27 mouse cellular contexts compared by ENCODE assay signal in the genomic region with DNA sequence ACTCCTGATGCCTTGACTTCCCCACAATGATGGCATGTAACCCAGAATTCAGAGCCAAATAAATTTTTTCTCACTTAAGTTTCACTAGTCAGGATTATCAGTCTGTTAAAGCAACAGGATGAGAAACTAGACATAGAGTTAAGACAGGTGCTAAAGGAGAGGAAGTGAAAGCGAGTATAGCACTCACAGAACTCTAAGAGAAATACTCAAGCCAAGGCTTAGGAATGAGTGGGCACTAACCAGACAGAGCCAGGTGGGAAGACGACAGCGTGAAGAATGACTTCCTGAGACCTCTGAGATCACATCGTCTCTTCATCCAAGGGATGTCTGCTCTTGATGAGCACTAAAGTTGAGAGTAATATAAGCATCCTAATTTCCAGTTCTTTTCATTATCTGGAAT.
"Had no signal": no experiment of that assay in that cellular context is flagged by ENCODE, and none has a peak within 500 bp of the region (broad histone marks: within the 10 kb centered on the region; RNA-seq: fewer than 3 reads in every experiment).

No protein-coding gene starts in this region.

- H3K9ac ChIP-seq: embryonic facial prominence, embryonic 12.5 days; embryonic facial prominence, embryonic 13.5 days; embryonic facial prominence, embryonic 15.5 days; forebrain, embryonic 12.5 days; forebrain, embryonic 13.5 days; forebrain, embryonic 15.5 days; forebrain, postnatal 0 days had no signal

- H3K4me2 ChIP-seq: embryonic facial prominence, embryonic 12.5 days; embryonic facial prominence, embryonic 13.5 days; embryonic facial prominence, embryonic 15.5 days; forebrain, embryonic 12.5 days; forebrain, embryonic 13.5 days; forebrain, embryonic 15.5 days had no signal

- ATAC-seq: forebrain, embryonic 13.5 days; forebrain, embryonic 14.5 days; forebrain, embryonic 15.5 days; forebrain, embryonic 16.5 days; forebrain, postnatal 0 days had no signal

- DNase-seq: cerebellum, adult 9-10 months; cerebellum, adult 9-11 months; cerebellum, postnatal 10 days; cerebellum, postnatal 14 days; cerebellum, postnatal 25 days; cerebellum, postnatal 36 days; embryo, embryonic 11 days; forebrain, postnatal 0 days; gastrocnemius, adult 2 months; gastrocnemius, postnatal 10 days; gastrocnemius, postnatal 14 days; gastrocnemius, postnatal 25 days; gastrocnemius, postnatal 36 days; heart, adult 11 months; heart, adult 18-20 months; heart, adult 2 months had no signal

- H3K4me3 ChIP-seq: embryonic facial prominence, embryonic 10.5 days; embryonic facial prominence, embryonic 12.5 days; embryonic facial prominence, embryonic 13.5 days; embryonic facial prominence, embryonic 15.5 days; erythroblast, embryonic 14.5 days; forebrain, embryonic 10.5 days; forebrain, embryonic 12.5 days; forebrain, embryonic 13.5 days; forebrain, embryonic 15.5 days; gastrocnemius, adult 2 months; heart, adult 2 months had no signal

- H3K27me3 ChIP-seq: embryonic facial prominence, embryonic 12.5 days; embryonic facial prominence, embryonic 13.5 days; embryonic facial prominence, embryonic 15.5 days; forebrain, embryonic 12.5 days; forebrain, embryonic 13.5 days; forebrain, embryonic 15.5 days had no signal

- H3K9me3 ChIP-seq: embryonic facial prominence, embryonic 10.5 days; embryonic facial prominence, embryonic 12.5 days; embryonic facial prominence, embryonic 13.5 days; embryonic facial prominence, embryonic 15.5 days; forebrain, embryonic 10.5 days; forebrain, embryonic 12.5 days; forebrain, embryonic 13.5 days; forebrain, embryonic 15.5 days had no signal

- H3K36me3 ChIP-seq: embryonic facial prominence, embryonic 10.5 days; embryonic facial prominence, embryonic 12.5 days; embryonic facial prominence, embryonic 13.5 days; embryonic facial prominence, embryonic 15.5 days; forebrain, embryonic 10.5 days; forebrain, embryonic 12.5 days; forebrain, embryonic 15.5 days had no signal

- H3K27ac ChIP-seq: embryonic facial prominence, embryonic 10.5 days; embryonic facial prominence, embryonic 12.5 days; embryonic facial prominence, embryonic 13.5 days; embryonic facial prominence, embryonic 15.5 days; forebrain, embryonic 10.5 days; forebrain, embryonic 12.5 days; forebrain, embryonic 13.5 days; forebrain, embryonic 15.5 days; gastrocnemius, adult 2 months; heart, adult 2 months had no signal

- H3K4me1 ChIP-seq: embryonic facial prominence, embryonic 10.5 days; embryonic facial prominence, embryonic 12.5 days; embryonic facial prominence, embryonic 13.5 days; embryonic facial prominence, embryonic 15.5 days; forebrain, embryonic 10.5 days; forebrain, embryonic 12.5 days; forebrain, embryonic 13.5 days; forebrain, embryonic 15.5 days had no signal
